Mouse (Mus musculus): Measurements from ENCODE around the gene Tom1l2. TPM values are rescaled to one million over a fixed set of nuclear protein-coding genes. Genes with fewer than 3 reads are reported as not detected.

Tom1l2 gene
- polyA plus RNA-seq, 1 experiment from 2014 or later, result 10.6 TPM

- 5% methylated on average over 46 of the region's 46 CpGs for WGBS
These were observed 130.1 kb downstream of the Tom1l2 start, which contains the start of gene Srebf1 for GRCm38 (mm10) chr11:60222469-60223236. Gene Srebf1 (minus strand): TSS chr11:60222581.

GRCm38 (mm10) chr11:60222085-60222468, 130.6 kb downstream of the Tom1l2 start:
- no peak overlapping the region for H3K9ac ChIP-seq (ENCODE audit: low read length)
- H3K27me3 ChIP-seq (ENCODE audit: control insufficient read depth, insufficient read depth, low read length), result no peaks in the 10 kb centered on the region
- ATAC-seq (ENCODE audit: insufficient number of reproducible peaks, low FRiP score, low TSS enrichment, low read depth), result no peak
- no peaks in the 10 kb centered on the region for H3K9me3 ChIP-seq (ENCODE audit: control insufficient read depth, low read length)
- 56% methylated on average over 3 of the region's 3 CpGs for WGBS
- no peak overlapping the region for H3K4me3 ChIP-seq (ENCODE audit: low read depth, low read length)
- peaks cover 4% of the 10 kb centered on the region; the same call in 1 of the 2 replicates for H3K36me3 ChIP-seq (ENCODE audit: control insufficient read depth, insufficient read depth, low read length)
- H3K4me2 ChIP-seq (ENCODE audit: low read depth, severe bottlenecking), result peak overlapping the region; percentile 64; the same call in 1 of the 2 replicates
- DNase-seq (ENCODE audit: low spot score), result no peak
- no peak overlapping the region for H3K27ac ChIP-seq (replicated peaks; ENCODE audit: low read depth, low read length)
- peaks cover 9% of the 10 kb centered on the region for H3K4me1 ChIP-seq (ENCODE audit: control insufficient read depth, insufficient read depth, low read length)

More at GRCm38 (mm10) chr11:60222469-60223236, 130.1 kb downstream of the Tom1l2 start, which contains the start of gene Srebf1:
- DNase-seq (ENCODE audit: low spot score) (peak; percentile 86), ATAC-seq (ENCODE audit: insufficient number of reproducible peaks, low FRiP score, low TSS enrichment, low read depth) (peak; percentile 71)
- Histone ChIP-seq H3K4me1 (ENCODE audit: control insufficient read depth, insufficient read depth, low read length) (peaks cover 8% of the 10 kb centered on the region; the same call in 1 of the 2 replicates), H3K27me3 (ENCODE audit: control insufficient read depth, insufficient read depth, low read length) (no peaks in the 10 kb centered on the region), H3K27ac (replicated peaks; ENCODE audit: low read depth, low read length) (peak within 1 kb of the TSS; percentile 80), H3K4me3 (ENCODE audit: low read depth, low read length) (peak within 1 kb of the TSS; percentile 26), H3K9me3 (ENCODE audit: control insufficient read depth, low read length) (no peaks in the 10 kb centered on the region), H3K36me3 (ENCODE audit: control insufficient read depth, insufficient read depth, low read length) (peaks cover 4% of the 10 kb centered on the region; the same call in 1 of the 2 replicates), H3K9ac (ENCODE audit: low read length) (peak within 1 kb of the TSS; percentile 41; the same call in 1 of the 2 replicates), H3K4me2 (ENCODE audit: low read depth, severe bottlenecking) (peak within 1 kb of the TSS; percentile 64)

GRCm38 (mm10) chr11:60221425-60221824, 131.3 kb downstream of the Tom1l2 start:
- no peak overlapping the region for H3K27ac ChIP-seq (replicated peaks; ENCODE audit: low read depth, low read length)
- no peak for ATAC-seq (ENCODE audit: insufficient number of reproducible peaks, low FRiP score, low TSS enrichment, low read depth)
- whole genome bisulfite sequencing, result 91% methylated on average over 6 of the region's 6 CpGs

DNA sequence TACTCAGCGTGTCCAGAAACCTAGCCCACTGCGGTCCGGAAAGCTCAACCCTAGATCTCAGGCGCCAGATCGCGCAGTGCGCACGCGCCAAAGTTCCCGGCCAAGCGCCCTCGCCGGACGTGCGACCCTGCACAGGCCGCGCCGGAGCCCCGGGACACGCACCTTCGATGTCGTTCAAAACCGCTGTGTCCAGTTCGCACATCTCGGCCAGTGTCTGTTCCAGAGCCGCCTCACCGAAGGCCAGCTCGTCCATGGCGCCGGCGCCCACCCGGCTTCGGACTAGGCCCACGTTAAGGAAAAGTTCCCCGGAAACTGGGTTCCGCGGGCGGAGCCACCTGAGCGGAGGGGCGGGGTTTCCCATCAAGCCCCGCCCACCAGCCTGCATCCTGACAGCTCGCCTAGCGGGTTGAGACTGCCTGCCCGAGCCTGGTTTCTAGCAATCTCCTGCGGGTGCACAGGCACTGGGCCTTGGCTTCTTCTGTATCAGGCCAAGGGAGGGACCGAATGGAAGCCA, 132.4 kb downstream of the Tom1l2 start:
- peaks cover 4% of the 10 kb centered on the region; the same call in 1 of the 2 replicates for H3K36me3 ChIP-seq (ENCODE audit: control insufficient read depth, insufficient read depth, low read length)
- H3K9ac ChIP-seq (ENCODE audit: low read length), result peak overlapping the region; percentile 85
- DNase-seq (ENCODE audit: low spot score), result peak; percentile 96
- WGBS, result under 1% methylated on average over 46 of the region's 46 CpGs
- peak overlapping the region; percentile 65 for H3K4me3 ChIP-seq (ENCODE audit: low read depth, low read length)
- no peaks in the 10 kb centered on the region for H3K27me3 ChIP-seq (ENCODE audit: control insufficient read depth, insufficient read depth, low read length)
- H3K4me1 ChIP-seq (ENCODE audit: control insufficient read depth, insufficient read depth, low read length), result peaks cover 12% of the 10 kb centered on the region
- H3K27ac ChIP-seq (replicated peaks; ENCODE audit: low read depth, low read length), result peak overlapping the region; percentile 16; the same call in 1 of the 2 replicates
- H3K9me3 ChIP-seq (ENCODE audit: control insufficient read depth, low read length), result no peaks in the 10 kb centered on the region
- H3K4me2 ChIP-seq (ENCODE audit: low read depth, severe bottlenecking), result peak overlapping the region; percentile 71
- peak; percentile 74 for ATAC-seq (ENCODE audit: insufficient number of reproducible peaks, low FRiP score, low TSS enrichment, low read depth)

More at GRCm38 (mm10) chr11:60221425-60221824, 131.3 kb downstream of the Tom1l2 start:
- no peak overlapping the region for H3K4me3 ChIP-seq (ENCODE audit: low read depth, low read length)
- H3K36me3 ChIP-seq (ENCODE audit: control insufficient read depth, insufficient read depth, low read length), result peaks cover 4% of the 10 kb centered on the region; the same call in 1 of the 2 replicates
- no peaks in the 10 kb centered on the region for H3K27me3 ChIP-seq (ENCODE audit: control insufficient read depth, insufficient read depth, low read length)
- H3K9me3 ChIP-seq (ENCODE audit: control insufficient read depth, low read length), result no peaks in the 10 kb centered on the region
- peaks cover 12% of the 10 kb centered on the region for H3K4me1 ChIP-seq (ENCODE audit: control insufficient read depth, insufficient read depth, low read length)
- no peak overlapping the region for H3K9ac ChIP-seq (ENCODE audit: low read length)
- no peak overlapping the region for H3K4me2 ChIP-seq (ENCODE audit: low read depth, severe bottlenecking)
- no peak for DNase-seq (ENCODE audit: low spot score)

DNA sequence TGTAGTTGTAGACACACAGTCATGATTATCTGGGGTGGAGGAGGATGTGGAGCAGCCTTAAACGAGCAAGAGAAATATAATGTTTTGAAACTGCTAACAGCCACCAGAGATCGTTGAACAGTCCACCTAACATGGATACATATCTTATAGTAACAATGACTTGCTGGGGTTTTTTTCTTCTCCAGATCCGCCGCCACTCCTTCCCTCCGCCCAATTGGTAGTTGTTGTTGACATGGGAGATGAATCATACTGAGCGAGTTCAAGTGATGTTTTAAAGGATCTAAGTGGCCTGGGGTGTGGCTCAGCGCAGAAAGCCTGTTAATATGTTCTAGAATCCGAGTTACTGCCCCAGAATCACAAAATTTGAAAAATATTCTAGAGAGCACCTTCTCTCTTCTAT, 133.1 kb downstream of the Tom1l2 start:
- Histone ChIP-seq H3K9ac (ENCODE audit: low read length) (peak overlapping the region; percentile 85), H3K9me3 (ENCODE audit: control insufficient read depth, low read length) (no peaks in the 10 kb centered on the region), H3K27ac (replicated peaks; ENCODE audit: low read depth, low read length) (no peak overlapping the region), H3K4me1 (ENCODE audit: control insufficient read depth, insufficient read depth, low read length) (peaks cover 12% of the 10 kb centered on the region), H3K4me2 (ENCODE audit: low read depth, severe bottlenecking) (peak overlapping the region; percentile 71), H3K36me3 (ENCODE audit: control insufficient read depth, insufficient read depth, low read length) (peaks cover 4% of the 10 kb centered on the region; the same call in 1 of the 2 replicates), H3K4me3 (ENCODE audit: low read depth, low read length) (peak overlapping the region; percentile 65), H3K27me3 (ENCODE audit: control insufficient read depth, insufficient read depth, low read length) (no peaks in the 10 kb centered on the region)
- 49% methylated on average over 8 of the region's 8 CpGs for WGBS
- no peak for DNase-seq (ENCODE audit: low spot score)
- no peak for ATAC-seq (ENCODE audit: insufficient number of reproducible peaks, low FRiP score, low TSS enrichment, low read depth)

DNA sequence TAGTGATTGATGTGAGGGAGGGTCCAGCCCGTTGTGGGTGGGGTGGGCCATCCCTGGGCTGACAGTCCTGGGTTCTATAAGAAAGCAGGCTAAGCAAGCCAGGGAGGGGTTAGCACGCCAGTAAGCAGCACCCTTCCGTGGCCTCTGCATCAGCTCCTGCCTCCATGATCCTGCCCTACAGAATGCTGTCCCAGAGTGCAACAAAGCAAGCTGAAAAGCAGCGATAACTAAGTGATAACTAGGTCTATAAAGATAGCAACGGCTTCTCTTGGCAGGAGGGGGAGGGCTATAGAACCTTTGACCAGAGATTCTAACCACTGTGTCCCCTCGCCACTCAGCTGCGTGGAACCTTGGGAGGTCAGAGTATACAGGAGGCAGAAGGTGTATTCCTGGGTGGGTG, 135.2 kb downstream of the Tom1l2 start:
- 92% methylated on average over 7 of the region's 7 CpGs for WGBS
- peaks cover 14% of the 10 kb centered on the region for H3K4me1 ChIP-seq (ENCODE audit: control insufficient read depth, insufficient read depth, low read length)

DNA sequence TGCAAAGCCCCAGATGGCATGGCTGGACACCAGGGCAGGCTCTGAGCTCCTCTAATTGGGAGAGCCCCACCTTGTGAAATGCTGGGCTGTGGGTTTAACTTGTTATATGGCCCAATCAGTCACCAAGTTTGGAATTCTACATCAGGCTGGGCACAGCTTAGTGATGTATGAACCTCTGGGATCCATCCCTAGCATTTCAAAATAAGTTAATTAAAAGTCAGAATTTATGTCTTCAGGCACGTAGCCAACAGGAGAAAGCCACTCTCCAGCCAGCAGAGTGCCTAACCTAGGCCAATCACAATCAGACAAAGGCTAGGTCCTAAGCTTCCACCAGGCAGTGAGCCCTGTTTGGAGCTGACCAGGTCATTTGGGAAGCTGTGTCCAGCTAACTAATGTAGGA, 136.0 kb downstream of the Tom1l2 start:
- H3K9ac ChIP-seq (ENCODE audit: low read length), result no peak overlapping the region
- H3K9me3 ChIP-seq (ENCODE audit: control insufficient read depth, low read length), result no peaks in the 10 kb centered on the region
- DNase-seq (ENCODE audit: low spot score) (no peak), ATAC-seq (ENCODE audit: insufficient number of reproducible peaks, low FRiP score, low TSS enrichment, low read depth) (no peak)
- H3K4me3 ChIP-seq (ENCODE audit: low read depth, low read length), result no peak overlapping the region
- WGBS, result 81% methylated on average over 1 of the region's 1 CpGs
- no peak overlapping the region for H3K4me2 ChIP-seq (ENCODE audit: low read depth, severe bottlenecking)
- peaks cover 4% of the 10 kb centered on the region; the same call in 1 of the 2 replicates for H3K36me3 ChIP-seq (ENCODE audit: control insufficient read depth, insufficient read depth, low read length)
- H3K27ac ChIP-seq (replicated peaks; ENCODE audit: low read depth, low read length), result no peak overlapping the region
- no peaks in the 10 kb centered on the region for H3K27me3 ChIP-seq (ENCODE audit: control insufficient read depth, insufficient read depth, low read length)
- H3K4me1 ChIP-seq (ENCODE audit: control insufficient read depth, insufficient read depth, low read length), result peaks cover 22% of the 10 kb centered on the region

More for the DNA sequence above, 135.2 kb downstream of the Tom1l2 start:
- no peak overlapping the region for H3K9ac ChIP-seq (ENCODE audit: low read length)
- no peak overlapping the region for H3K4me2 ChIP-seq (ENCODE audit: low read depth, severe bottlenecking)
- DNase-seq (ENCODE audit: low spot score) (no peak), ATAC-seq (ENCODE audit: insufficient number of reproducible peaks, low FRiP score, low TSS enrichment, low read depth) (no peak)
- no peak overlapping the region for H3K27ac ChIP-seq (replicated peaks; ENCODE audit: low read depth, low read length)
- peaks cover 4% of the 10 kb centered on the region; the same call in 1 of the 2 replicates for H3K36me3 ChIP-seq (ENCODE audit: control insufficient read depth, insufficient read depth, low read length)
- H3K4me3 ChIP-seq (ENCODE audit: low read depth, low read length), result no peak overlapping the region
- no peaks in the 10 kb centered on the region for H3K9me3 ChIP-seq (ENCODE audit: control insufficient read depth, low read length)
- H3K27me3 ChIP-seq (ENCODE audit: control insufficient read depth, insufficient read depth, low read length), result no peaks in the 10 kb centered on the region

- WGBS, result 72% methylated on average over 6 of the region's 6 CpGs
- no peak overlapping the region for H3K4me2 ChIP-seq (ENCODE audit: low read depth, severe bottlenecking)
- H3K4me3 ChIP-seq (ENCODE audit: low read depth, low read length), result no peak overlapping the region
- DNase-seq (ENCODE audit: low spot score) (no peak), ATAC-seq (ENCODE audit: insufficient number of reproducible peaks, low FRiP score, low TSS enrichment, low read depth) (no peak)
- H3K9ac ChIP-seq (ENCODE audit: low read length), result no peak overlapping the region
- no peaks in the 10 kb centered on the region for H3K27me3 ChIP-seq (ENCODE audit: control insufficient read depth, insufficient read depth, low read length)
- no peak overlapping the region; the same call in 1 of the 2 replicates for H3K27ac ChIP-seq (replicated peaks; ENCODE audit: low read depth, low read length)
- no peaks in the 10 kb centered on the region for H3K9me3 ChIP-seq (ENCODE audit: control insufficient read depth, low read length)
- H3K4me1 ChIP-seq (ENCODE audit: control insufficient read depth, insufficient read depth, low read length), result peaks cover 49% of the 10 kb centered on the region
- peaks cover under 1% of the 10 kb centered on the region; the same call in 1 of the 2 replicates for H3K36me3 ChIP-seq (ENCODE audit: control insufficient read depth, insufficient read depth, low read length)
These were observed 139.4 kb downstream of the Tom1l2 start for GRCm38 (mm10) chr11:60213266-60213665.

Data from limb, embryonic 11.5 days (tissue).